Mouse (Mus musculus): ENCODE measurements around the gene Xlr3a. TPM values are rescaled to one million over a fixed set of nuclear protein-coding genes. Genes with fewer than 3 reads are reported as not detected.

Xlr3a gene
- total and polyA plus RNA-seq, 3 experiments, result 10.5 to 24.1 (median 18.1) TPM

- H3K4me2 ChIP-seq (ENCODE audit: insufficient read depth, low read depth, poor library complexity, severe bottlenecking), result no peak overlapping the region
- no peaks in the 10 kb centered on the region for H3K79me2 ChIP-seq (replicated peaks; ENCODE audit: control insufficient read depth, extremely low read depth, insufficient read depth, poor library complexity, severe bottlenecking)
- no peaks in the 10 kb centered on the region for H3K36me3 ChIP-seq (replicated peaks in 1 of 2; ENCODE audit: control insufficient read depth in 1 of 2, insufficient read depth in 1 of 2, low read length in 1 of 2)
- H3K4me1 ChIP-seq (ENCODE audit: control insufficient read depth in 1 of 2, insufficient read depth in 2 of 2), result no peaks in the 10 kb centered on the region
- in situ Hi-C loops (cut with MboI; ENCODE audit: low pct_ligation_motif_present, low pct_unique_long_range_greater_than_20kb, low sequenced_read_pairs), result no loop called here
- dilution Hi-C loops (cut with MboI; ENCODE audit: extremely low pct_ligation_motif_present, extremely low pct_unique_long_range_greater_than_20kb, low sequenced_read_pairs), result no loop called here
- H3K9me3 ChIP-seq (replicated peaks; ENCODE audit: low read length), result no peaks in the 10 kb centered on the region
- TF ChIP-seq USF2 (conservative IDR thresholded peaks at IDR 0.05; ENCODE audit: low read depth, low read length) (no peak), KAT2A (IDR thresholded peaks at IDR 0.05; ENCODE audit: insufficient replicate concordance, low read length) (no peak)
- no peaks in the 10 kb centered on the region for H3K27me3 ChIP-seq (replicated peaks)
- no peak overlapping the region for H3K27ac ChIP-seq (ENCODE audit: insufficient read depth, low read depth)
- DNase-seq (ENCODE audit: extremely low read depth), result no peak
- H3K4me3 ChIP-seq (replicated peaks in 1 of 3; ENCODE audit: low read depth in 2 of 3, low read length in 2 of 3, poor library complexity in 1 of 3), result no peak overlapping the region
- H3K9ac ChIP-seq (ENCODE audit: insufficient read depth, low read depth), result no peak overlapping the region
Observed at GRCm38 (mm10) chrX:73038831-73039230, 58.1 kb downstream of the Xlr3a start.

DNA sequence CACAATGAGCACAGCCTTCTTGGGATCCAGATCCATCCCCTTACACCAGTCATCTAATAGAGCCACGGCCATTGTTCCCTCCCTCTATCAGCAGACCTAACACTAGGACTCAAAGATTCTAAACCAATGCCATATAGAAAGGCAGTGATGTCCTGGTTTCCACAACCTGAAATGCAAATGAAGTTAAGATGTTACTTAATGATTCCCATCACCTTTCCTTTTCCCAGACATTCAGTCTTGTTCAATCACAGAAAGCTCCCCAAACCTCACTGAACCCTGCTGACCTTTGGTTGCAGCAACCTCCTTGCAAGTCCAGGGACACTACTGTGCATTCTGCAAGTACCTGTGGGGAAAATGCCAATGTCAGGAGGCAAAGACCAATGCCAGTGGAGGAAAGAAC lies 59.9 kb downstream of the Xlr3a start, which contains the start of gene Pnma5:
Pnma5 (minus strand) TSS at position 101 of the 400 bp plus-strand sequence.
- DNase-seq (ENCODE audit: extremely low read depth), result no peak
- Histone ChIP-seq H3K4me1 (ENCODE audit: control insufficient read depth in 1 of 2, insufficient read depth in 2 of 2) (no peaks in the 10 kb centered on the region), H3K79me2 (replicated peaks; ENCODE audit: control insufficient read depth, extremely low read depth, insufficient read depth, poor library complexity, severe bottlenecking) (no peaks in the 10 kb centered on the region), H3K4me3 (replicated peaks in 1 of 3; ENCODE audit: low read depth in 2 of 3, low read length in 2 of 3, poor library complexity in 1 of 3) (no peak within 1 kb of the TSS), H3K9me3 (replicated peaks; ENCODE audit: low read length) (no peaks in the 10 kb centered on the region), H3K27me3 (replicated peaks) (no peaks in the 10 kb centered on the region), H3K27ac (ENCODE audit: insufficient read depth, low read depth) (no peak within 1 kb of the TSS), H3K36me3 (replicated peaks in 1 of 2; ENCODE audit: control insufficient read depth in 1 of 2, insufficient read depth in 1 of 2, low read length in 1 of 2) (no peaks in the 10 kb centered on the region), H3K4me2 (ENCODE audit: insufficient read depth, low read depth, poor library complexity, severe bottlenecking) (no peak within 1 kb of the TSS), H3K9ac (ENCODE audit: insufficient read depth, low read depth) (no peak within 1 kb of the TSS)
- TF ChIP-seq USF1 (IDR thresholded peaks at IDR 0.05; ENCODE audit: low read depth, low read length), result no peak
- no peak for TF ChIP-seq POLR2A (IDR thresholded peaks at IDR 0.05; ENCODE audit: low read depth, low read length)
- TF ChIP-seq USF2 (conservative IDR thresholded peaks at IDR 0.05; ENCODE audit: low read depth, low read length), result no peak
- dilution Hi-C loops (cut with MboI; ENCODE audit: extremely low pct_ligation_motif_present, extremely low pct_unique_long_range_greater_than_20kb, low sequenced_read_pairs), result no loop called here
- in situ Hi-C loops (cut with MboI; ENCODE audit: low pct_ligation_motif_present, low pct_unique_long_range_greater_than_20kb, low sequenced_read_pairs), result no loop called here

Other genes starting within 250 kb of the Xlr3a start
- 31.4 and 38.4 TPM in 2 replicates for gene Cetn2, start 178.7 kb downstream of the Xlr3a start, total RNA-seq (2012; rRNA removed)
- gene Cetn2, start 178.7 kb downstream of the Xlr3a start, total RNA-seq (2014; rRNA removed), result 65.3 and 78.6 TPM in 2 replicates
- 52.1 and 55.9 TPM in 2 replicates for gene Cetn2, start 178.7 kb downstream of the Xlr3a start, polyA plus RNA-seq (2012; ENCODE audit: insufficient read length, low read depth)
- gene Nsdhl, start 178.5 kb downstream of the Xlr3a start, total RNA-seq (2012; rRNA removed), result 7.0 and 7.3 TPM in 2 replicates
- 12.9 and 17.8 TPM in 2 replicates for gene Nsdhl, start 178.5 kb downstream of the Xlr3a start, total RNA-seq (2014; rRNA removed)
- 20.0 and 20.5 TPM in 2 replicates for gene Nsdhl, start 178.5 kb downstream of the Xlr3a start, polyA plus RNA-seq (2012; ENCODE audit: insufficient read length, low read depth)
- not detected in 2 replicates for gene Zfp185, start 109.8 kb downstream of the Xlr3a start, total RNA-seq (2012; rRNA removed)
- not detected in 2 replicates for gene Zfp185, start 109.8 kb downstream of the Xlr3a start, total RNA-seq (2014; rRNA removed)
- gene Zfp185, start 109.8 kb downstream of the Xlr3a start, polyA plus RNA-seq (2012; ENCODE audit: insufficient read length, low read depth), result not detected in 2 replicates
- 0.08 TPM in 1 of 2 replicates, not detected in the other for gene Pnma5, start 60.0 kb downstream of the Xlr3a start, total RNA-seq (2012; rRNA removed)
- gene Pnma5, start 60.0 kb downstream of the Xlr3a start, total RNA-seq (2014; rRNA removed), result 0.07 TPM in 1 of 2 replicates, not detected in the other
- 0.38 TPM in 1 of 2 replicates, not detected in the other for gene Pnma5, start 60.0 kb downstream of the Xlr3a start, polyA plus RNA-seq (2012; ENCODE audit: insufficient read length, low read depth)
- gene Pnma3, start 32.3 kb downstream of the Xlr3a start, total RNA-seq (2012; rRNA removed), result not detected in 2 replicates
- not detected in 2 replicates for gene Pnma3, start 32.3 kb downstream of the Xlr3a start, total RNA-seq (2014; rRNA removed)
- gene Pnma3, start 32.3 kb downstream of the Xlr3a start, polyA plus RNA-seq (2012; ENCODE audit: insufficient read length, low read depth), result not detected in 2 replicates
- gene Xlr4a, start 14.6 kb downstream of the Xlr3a start, total RNA-seq (2012; rRNA removed), result 1.3 and 2.3 TPM in 2 replicates
- gene Xlr4a, start 14.6 kb downstream of the Xlr3a start, total RNA-seq (2014; rRNA removed), result 0.39 and 1.7 TPM in 2 replicates
- 0.95 TPM in 1 of 2 replicates, not detected in the other for gene Xlr4a, start 14.6 kb downstream of the Xlr3a start, polyA plus RNA-seq (2012; ENCODE audit: insufficient read length, low read depth)
- 0.17 and 0.55 TPM in 2 replicates for gene Gm14685, start 20.0 kb upstream of the Xlr3a start, total RNA-seq (2012; rRNA removed)
- gene Gm14685, start 20.0 kb upstream of the Xlr3a start, total RNA-seq (2014; rRNA removed), result 0.47 and 0.59 TPM in 2 replicates
- 1.1 and 1.5 TPM in 2 replicates for gene Gm14685, start 20.0 kb upstream of the Xlr3a start, polyA plus RNA-seq (2012; ENCODE audit: insufficient read length, low read depth)
- not detected in 2 replicates for gene Xlr5b, start 51.7 kb upstream of the Xlr3a start, total RNA-seq (2012; rRNA removed)
- not detected in 2 replicates for gene Xlr5b, start 51.7 kb upstream of the Xlr3a start, total RNA-seq (2014; rRNA removed)
- gene Xlr5b, start 51.7 kb upstream of the Xlr3a start, polyA plus RNA-seq (2012; ENCODE audit: insufficient read length, low read depth), result not detected in 2 replicates
- 0.08 and 0.21 TPM in 2 replicates for gene DXBay18, start 52.4 kb upstream of the Xlr3a start, total RNA-seq (2012; rRNA removed)
- gene DXBay18, start 52.4 kb upstream of the Xlr3a start, total RNA-seq (2014; rRNA removed), result 0.15 TPM in 1 of 2 replicates, not detected in the other
- gene DXBay18, start 52.4 kb upstream of the Xlr3a start, polyA plus RNA-seq (2012; ENCODE audit: insufficient read length, low read depth), result 0.43 TPM in 1 of 2 replicates, not detected in the other
- gene Spin2d, start 79.9 kb upstream of the Xlr3a start, total RNA-seq (2012; rRNA removed), result not detected in 2 replicates
- not detected in 2 replicates for gene Spin2d, start 79.9 kb upstream of the Xlr3a start, total RNA-seq (2014; rRNA removed)
- not detected in 2 replicates for gene Spin2d, start 79.9 kb upstream of the Xlr3a start, polyA plus RNA-seq (2012; ENCODE audit: insufficient read length, low read depth)
- gene Xlr3b, start 95.1 kb upstream of the Xlr3a start, total RNA-seq (2012; rRNA removed), result 3.1 and 3.4 TPM in 2 replicates
- gene Xlr3b, start 95.1 kb upstream of the Xlr3a start, total RNA-seq (2014; rRNA removed), result 2.3 and 3.7 TPM in 2 replicates
- gene Xlr3b, start 95.1 kb upstream of the Xlr3a start, polyA plus RNA-seq (2012; ENCODE audit: insufficient read length, low read depth), result 1.4 and 1.8 TPM in 2 replicates
- gene Xlr4b, start 117.2 kb upstream of the Xlr3a start, total RNA-seq (2012; rRNA removed), result 29.5 and 36.0 TPM in 2 replicates
- gene Xlr4b, start 117.2 kb upstream of the Xlr3a start, total RNA-seq (2014; rRNA removed), result 107 and 126 TPM in 2 replicates
- gene Xlr4b, start 117.2 kb upstream of the Xlr3a start, polyA plus RNA-seq (2012; ENCODE audit: insufficient read length, low read depth), result 65.7 and 68.6 TPM in 2 replicates
- 3.5 and 4.9 TPM in 2 replicates for gene F8a, start 131.2 kb upstream of the Xlr3a start, total RNA-seq (2012; rRNA removed)
- 3.5 and 4.9 TPM in 2 replicates for gene F8a, start 131.2 kb upstream of the Xlr3a start, total RNA-seq (2014; rRNA removed)
- gene F8a, start 131.2 kb upstream of the Xlr3a start, polyA plus RNA-seq (2012; ENCODE audit: insufficient read length, low read depth), result 3.7 and 5.0 TPM in 2 replicates
- gene Xlr4c, start 146.0 kb upstream of the Xlr3a start, total RNA-seq (2012; rRNA removed), result 35.6 and 38.0 TPM in 2 replicates
- gene Xlr4c, start 146.0 kb upstream of the Xlr3a start, total RNA-seq (2014; rRNA removed), result 75.0 and 97.6 TPM in 2 replicates
- 61.1 and 67.8 TPM in 2 replicates for gene Xlr4c, start 146.0 kb upstream of the Xlr3a start, polyA plus RNA-seq (2012; ENCODE audit: insufficient read length, low read depth)
- 12.7 and 12.9 TPM in 2 replicates for gene Xlr3c, start 168.3 kb upstream of the Xlr3a start, total RNA-seq (2012; rRNA removed)
- gene Xlr3c, start 168.3 kb upstream of the Xlr3a start, total RNA-seq (2014; rRNA removed), result 4.5 and 6.0 TPM in 2 replicates
- 2.3 and 3.9 TPM in 2 replicates for gene Xlr3c, start 168.3 kb upstream of the Xlr3a start, polyA plus RNA-seq (2012; ENCODE audit: insufficient read length, low read depth)
- not detected in 2 replicates for gene Xlr5a, start 195.9 kb upstream of the Xlr3a start, total RNA-seq (2012; rRNA removed)
- gene Xlr5a, start 195.9 kb upstream of the Xlr3a start, total RNA-seq (2014; rRNA removed), result 0.20 TPM in 1 of 2 replicates, not detected in the other
- gene Xlr5a, start 195.9 kb upstream of the Xlr3a start, polyA plus RNA-seq (2012; ENCODE audit: insufficient read length, low read depth), result not detected in 2 replicates
- gene Xlr5c, start 195.9 kb upstream of the Xlr3a start, total RNA-seq (2012; rRNA removed), result 0.13 and 0.17 TPM in 2 replicates
- gene Xlr5c, start 195.9 kb upstream of the Xlr3a start, total RNA-seq (2014; rRNA removed), result 0.16 and 0.38 TPM in 2 replicates
- gene Xlr5c, start 195.9 kb upstream of the Xlr3a start, polyA plus RNA-seq (2012; ENCODE audit: insufficient read length, low read depth), result 0.51 and 0.63 TPM in 2 replicates
- not detected in 2 replicates for gene Gm45015, start 239.7 kb upstream of the Xlr3a start, total RNA-seq (2012; rRNA removed)
- not detected in 2 replicates for gene Gm45015, start 239.7 kb upstream of the Xlr3a start, total RNA-seq (2014; rRNA removed)
- gene Gm45015, start 239.7 kb upstream of the Xlr3a start, polyA plus RNA-seq (2012; ENCODE audit: insufficient read length, low read depth), result not detected in 2 replicates
- gene Zfp275, start 245.5 kb upstream of the Xlr3a start, total RNA-seq (2012; rRNA removed), result 15.5 and 16.1 TPM in 2 replicates
- 19.1 and 19.9 TPM in 2 replicates for gene Zfp275, start 245.5 kb upstream of the Xlr3a start, total RNA-seq (2014; rRNA removed)
- gene Zfp275, start 245.5 kb upstream of the Xlr3a start, polyA plus RNA-seq (2012; ENCODE audit: insufficient read length, low read depth), result 15.1 and 17.9 TPM in 2 replicates